Mouse (Mus musculus): ENCODE data around the gene Hecw2.

The Hecw2 gene

DNA sequence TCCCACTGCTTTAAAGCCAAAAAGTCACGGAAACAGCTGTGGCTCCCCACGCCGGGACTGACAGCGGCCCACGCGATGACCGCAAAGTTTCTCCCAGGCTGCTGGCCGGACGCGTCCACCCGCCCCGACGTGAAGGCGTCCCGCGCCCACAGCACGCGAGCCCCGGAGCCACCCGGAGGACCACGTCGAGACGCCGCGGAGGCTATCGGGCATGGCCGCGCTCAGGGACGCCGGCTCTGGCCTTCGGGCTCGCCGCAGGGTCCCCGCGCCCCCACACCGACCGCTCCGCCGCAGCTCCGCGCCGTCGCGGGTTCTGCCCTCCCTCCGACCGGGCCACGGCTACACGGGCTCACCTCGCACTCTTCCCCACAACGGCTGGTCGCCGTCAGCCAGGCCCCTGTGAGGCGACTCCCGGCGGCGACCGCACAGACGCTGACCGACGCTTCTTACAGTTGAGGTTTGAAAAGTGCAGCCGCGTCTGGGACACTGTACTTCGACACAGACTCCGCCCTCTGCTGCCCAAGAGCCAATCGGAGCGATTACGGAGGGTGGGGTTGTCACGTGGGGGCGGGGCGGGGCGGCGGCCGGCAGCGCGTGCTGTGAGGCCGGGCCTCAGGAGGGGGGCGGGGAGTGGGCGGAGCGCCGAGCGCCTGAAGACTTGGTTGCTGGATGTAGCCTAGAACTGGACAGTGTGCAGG is 410.1 kb downstream of the Hecw2 start, which contains the start of gene Stk17b:
TSS of gene Stk17b (minus strand) at position 504 of the 698 bp plus-strand sequence.
- peak; percentile 94 for DNase-seq (ENCODE audit: low spot score in 2 of 2)

DNA sequence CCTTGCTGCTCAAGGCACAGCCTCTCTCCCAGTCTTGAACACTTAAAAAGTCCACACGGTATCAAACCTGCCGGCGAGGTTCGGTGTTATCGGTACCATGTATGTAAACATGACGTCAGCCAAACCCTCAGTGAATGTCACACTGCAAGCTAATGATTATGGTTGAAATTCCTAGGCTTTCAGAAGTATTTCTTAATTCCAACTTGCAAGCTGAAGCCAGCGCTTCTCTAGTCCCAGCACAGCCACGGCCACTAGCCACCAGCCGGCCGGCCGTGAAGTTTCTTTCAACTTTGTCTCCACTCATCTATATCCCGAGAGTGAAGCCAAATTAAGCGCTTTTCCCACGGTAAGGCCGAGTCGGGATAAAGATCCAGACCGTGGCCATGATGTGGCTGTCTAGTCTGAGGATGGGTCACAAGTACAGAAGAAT is 410.7 kb downstream of the Hecw2 start:
- peak; percentile 50 to 73 for DNase-seq (ENCODE audit: low spot score in 2 of 2)

DNA sequence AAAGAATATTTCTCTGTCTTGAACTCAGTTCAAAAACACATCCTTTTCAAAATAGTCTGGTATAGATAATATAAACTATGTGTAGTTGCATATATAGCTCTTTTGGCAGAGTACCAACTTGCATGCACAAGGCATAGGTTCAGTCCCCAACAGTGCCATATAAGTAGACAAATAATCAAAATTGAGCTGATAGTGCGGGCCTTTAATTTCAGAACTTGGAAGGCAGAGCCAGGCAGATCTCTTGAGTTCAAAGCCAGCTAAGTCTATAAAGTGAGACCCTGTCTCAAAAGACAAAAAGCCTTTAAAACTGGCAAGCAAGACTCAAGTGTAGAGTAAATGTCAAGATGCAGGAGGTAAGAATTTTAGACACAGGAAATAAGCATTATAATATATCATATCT is 412.0 kb downstream of the Hecw2 start:
- DNase-seq (ENCODE audit: low spot score in 2 of 2) = no peak

DNA sequence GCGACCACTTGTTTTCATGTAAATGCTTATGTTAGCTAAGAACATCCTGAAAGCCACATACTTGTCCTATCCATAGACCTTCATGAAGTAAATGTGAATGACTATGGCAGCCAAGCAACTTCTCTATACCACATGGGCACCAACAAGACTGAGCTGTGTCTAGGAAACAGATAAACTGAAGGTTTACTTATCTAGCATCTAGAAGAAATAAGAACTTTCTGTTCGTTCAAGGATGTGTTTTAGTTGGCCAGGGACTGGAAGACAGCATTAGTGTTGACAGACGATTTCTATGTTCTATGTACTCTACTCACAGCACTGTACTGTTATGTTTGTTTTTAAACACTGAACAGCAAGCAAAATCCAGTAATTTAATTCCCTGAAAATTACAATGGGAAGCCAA is 412.9 kb downstream of the Hecw2 start:
- DNase-seq (ENCODE audit: low spot score in 2 of 2) = no peak

DNA sequence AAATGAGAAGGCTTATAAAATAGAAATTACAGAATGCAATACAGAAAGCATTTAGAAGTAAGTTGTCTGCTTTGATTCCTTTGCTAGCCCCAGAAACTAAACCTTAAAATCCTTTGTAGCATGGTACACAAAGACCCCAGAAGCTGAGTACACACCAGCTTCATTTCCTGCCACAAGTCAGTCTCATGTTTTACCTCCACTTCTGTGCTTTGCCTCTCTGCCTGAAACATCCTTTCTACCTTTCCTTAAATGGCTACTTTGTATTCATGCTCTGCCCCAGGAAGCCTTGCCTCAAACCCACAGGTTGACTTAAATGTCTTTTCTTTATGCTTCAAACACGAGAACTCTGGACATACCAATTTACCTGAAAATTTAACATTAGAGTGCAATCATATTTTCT is 413.7 kb downstream of the Hecw2 start:
- DNase-seq (ENCODE audit: low spot score in 2 of 2) = no peak

DNA sequence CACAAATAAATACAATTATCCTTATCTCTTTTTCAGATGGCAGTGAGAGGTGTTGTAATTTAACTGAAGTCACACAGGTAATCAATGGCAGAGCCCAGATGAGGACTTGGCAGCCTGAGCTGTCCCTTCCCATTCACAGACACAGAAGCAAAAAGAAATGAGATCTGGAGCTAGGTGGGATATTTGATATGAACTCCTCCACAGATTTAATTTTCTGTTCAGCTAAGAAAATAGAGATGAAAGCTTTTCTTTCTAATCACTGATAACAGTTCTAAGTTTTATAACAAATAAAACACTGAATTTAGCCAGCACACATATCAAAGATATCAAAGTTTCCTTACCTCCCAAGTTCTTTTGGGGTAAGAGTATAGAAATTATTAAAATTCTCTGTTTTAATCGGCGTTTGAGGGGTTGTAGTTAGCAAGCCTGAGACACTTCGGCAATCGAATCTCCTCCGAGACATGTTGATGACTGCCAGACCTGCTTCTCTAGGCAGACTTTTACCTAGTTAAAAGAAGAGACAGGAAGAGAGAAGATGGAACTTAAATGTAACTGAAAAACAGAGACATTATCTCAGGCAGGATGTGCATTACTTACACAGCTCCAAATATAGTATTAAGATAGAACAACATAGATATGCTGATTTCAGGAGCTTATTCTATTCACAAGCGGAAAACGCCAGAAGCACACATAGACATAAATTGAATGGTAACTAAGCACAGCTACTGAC is 418.6 kb downstream of the Hecw2 start:
- no peak for DNase-seq (ENCODE audit: low spot score in 2 of 2)

DNA sequence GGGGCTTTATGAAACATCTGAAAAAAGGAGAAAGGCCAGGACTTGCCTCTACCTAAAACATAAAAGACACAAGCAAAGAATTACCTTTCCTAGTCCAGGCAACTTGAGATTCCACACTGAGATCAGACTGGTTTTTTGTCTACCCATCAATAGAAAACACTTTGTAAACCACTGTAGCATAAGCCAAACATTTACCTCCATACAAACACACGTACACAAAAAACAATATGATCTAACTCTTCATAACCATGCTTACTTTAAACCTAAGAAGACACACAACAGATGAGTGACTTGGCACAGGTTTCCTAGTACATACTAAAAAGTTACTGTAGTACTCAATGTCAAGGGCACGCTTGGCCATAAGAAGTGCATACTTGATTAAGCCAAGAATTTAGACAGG is 419.4 kb downstream of the Hecw2 start:
- DNase-seq (ENCODE audit: low spot score in 2 of 2) = no peak

DNA sequence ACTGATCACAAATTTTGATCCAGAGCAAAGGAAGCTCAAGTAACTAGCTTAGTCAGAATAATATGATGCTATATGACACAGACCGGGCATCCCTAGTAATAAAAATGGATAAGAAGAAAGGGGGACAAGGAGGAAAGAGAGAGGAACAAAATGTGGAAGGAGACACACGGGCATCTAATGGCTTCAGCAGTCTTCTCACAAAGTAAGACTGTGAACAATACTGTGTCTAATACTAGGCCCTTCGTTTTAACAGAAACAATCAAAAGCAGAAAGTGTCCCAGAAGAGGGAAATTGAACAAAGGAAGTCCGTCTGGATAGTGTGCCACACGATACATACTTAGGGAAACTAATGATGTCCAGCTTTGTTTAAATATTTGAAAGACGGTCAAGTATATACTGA is 419.9 kb downstream of the Hecw2 start:
- DNase-seq (ENCODE audit: low spot score in 2 of 2) = no peak

DNA sequence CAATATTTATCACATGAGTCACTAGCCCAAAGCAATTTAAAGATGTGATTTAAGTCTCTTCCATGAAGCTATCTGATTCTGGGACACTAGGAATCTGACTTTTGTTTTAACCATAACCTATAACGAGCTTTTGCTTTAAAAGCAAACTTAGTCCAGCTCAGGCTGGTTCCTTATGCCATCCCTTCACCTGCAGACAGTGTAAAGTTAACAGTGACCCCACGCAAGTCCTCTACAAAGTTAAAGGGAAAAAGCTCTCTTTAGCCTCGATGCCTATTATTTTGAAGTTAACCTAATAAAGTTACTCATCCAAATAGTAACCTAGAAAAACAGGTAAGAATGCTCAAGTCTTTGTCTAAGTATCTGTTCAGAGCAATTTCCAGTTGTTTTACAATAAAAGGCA is 420.4 kb downstream of the Hecw2 start:
- no peak for DNase-seq (ENCODE audit: low spot score in 2 of 2)

DNA sequence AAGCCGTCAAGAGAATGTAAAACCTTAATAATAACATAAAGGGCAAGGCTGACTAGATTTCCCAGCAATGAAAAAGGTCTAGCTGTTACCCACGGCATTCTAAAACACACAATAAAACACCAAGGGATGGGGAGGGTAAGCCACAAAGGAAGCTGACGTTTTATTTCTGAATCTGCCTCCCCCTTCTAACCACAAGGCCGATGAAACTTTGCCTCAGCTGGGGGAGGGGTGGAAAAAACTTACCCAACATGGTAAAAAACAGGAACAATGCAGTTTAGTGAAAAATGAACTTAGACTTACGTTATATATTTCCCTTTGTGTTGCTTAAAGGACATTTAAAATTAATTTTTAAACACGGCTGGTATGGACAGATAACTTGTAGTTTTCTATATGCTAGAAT is 421.0 kb downstream of the Hecw2 start:
- peak; percentile 70 to 74 for DNase-seq (ENCODE audit: low spot score in 2 of 2)

DNA sequence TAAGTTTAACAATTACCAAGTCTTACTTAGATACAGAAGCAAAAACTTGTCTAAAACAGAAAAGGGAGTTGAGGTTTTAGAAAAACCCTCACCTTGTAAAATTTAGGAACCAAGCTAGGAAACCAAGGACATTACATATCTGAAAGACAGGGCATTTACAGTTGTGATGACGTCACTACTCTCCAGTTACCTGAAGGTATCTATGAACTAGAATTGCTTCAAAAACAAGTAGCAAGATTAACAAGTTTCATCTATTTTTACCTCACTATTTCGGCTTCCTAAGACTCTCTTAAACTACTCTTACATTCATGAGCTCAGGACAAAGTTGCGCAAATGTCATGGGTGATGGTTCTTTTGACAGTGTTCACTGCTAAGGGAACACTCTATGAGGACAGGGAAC is 422.0 kb downstream of the Hecw2 start:
- DNase-seq (ENCODE audit: low spot score in 2 of 2) = no peak

DNA sequence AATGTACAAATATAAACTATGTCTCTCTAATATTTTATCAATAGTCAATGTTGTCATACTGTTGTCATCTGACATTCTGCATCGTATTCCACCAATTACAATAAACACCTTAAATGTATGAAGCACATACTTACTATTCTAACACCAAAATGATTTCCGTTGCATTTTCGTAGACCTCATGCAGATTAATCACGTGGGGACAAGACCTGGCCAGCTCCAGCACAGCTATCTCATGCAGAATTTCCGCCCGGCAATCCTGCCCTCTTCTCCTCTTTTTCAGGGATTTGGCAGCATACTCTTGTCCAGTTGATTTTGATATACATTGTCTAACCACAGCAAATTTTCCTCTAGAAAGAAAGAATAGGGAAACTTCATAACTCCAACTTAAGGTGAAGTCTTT is 423.5 kb downstream of the Hecw2 start:
- DNase-seq (ENCODE audit: low spot score in 2 of 2) = no peak

DNA sequence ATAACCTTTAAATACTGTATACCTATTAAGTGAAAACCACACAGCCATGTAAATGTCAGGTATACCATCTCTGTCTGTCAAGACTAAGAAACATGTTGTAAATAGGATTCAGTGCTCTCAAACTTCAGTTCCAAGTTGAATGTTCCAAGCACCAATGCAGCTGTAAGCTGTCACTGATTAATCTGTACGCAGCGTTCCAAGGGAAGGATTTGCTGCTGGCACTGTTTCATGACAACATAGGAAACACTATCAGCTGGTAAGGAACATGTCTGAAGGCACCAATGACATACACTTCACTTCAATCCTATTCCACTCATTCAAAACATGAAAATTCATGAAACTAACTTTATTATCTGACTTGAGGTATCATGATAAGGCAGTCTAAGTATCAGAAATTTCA is 428.9 kb downstream of the Hecw2 start:
- DNase-seq (ENCODE audit: low spot score in 2 of 2) = no peak

DNA sequence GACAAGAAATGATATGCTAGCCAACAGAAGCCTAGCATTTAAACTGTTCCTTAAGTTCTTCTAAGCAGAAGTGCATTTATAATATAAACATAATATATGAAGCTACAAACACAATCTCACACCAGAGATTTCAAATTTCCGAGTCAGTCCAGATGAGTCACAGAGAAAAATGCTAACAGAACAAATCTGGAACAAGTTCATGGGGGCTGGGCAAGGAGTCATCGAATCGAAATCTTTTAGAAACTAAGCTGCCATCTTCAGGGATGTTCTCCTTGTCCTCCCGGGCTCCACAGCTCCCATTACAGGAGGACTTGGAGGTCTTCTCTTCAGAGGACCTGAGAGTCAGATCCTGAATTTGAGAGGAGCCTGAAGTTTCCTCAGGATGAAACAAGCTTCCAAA is 437.7 kb downstream of the Hecw2 start:
- DNase-seq (ENCODE audit: low spot score in 2 of 2) = no peak

Data from spleen, postnatal 4 days (tissue).